Mouse (Mus musculus): ENCODE results near the gene Gnai3.

- TF ChIP-seq CTCF (IDR thresholded peaks at IDR 0.05; ENCODE audit: low read depth, low read length) = no peak
- no peak for TF ChIP-seq POLR2A (IDR thresholded peaks at IDR 0.05; ENCODE audit: extremely low read depth, insufficient read depth, low read length)
Observed at GRCm38 (mm10) chr3:108090561-108090960, 55.4 kb downstream of the Gnai3 start.
